Mouse (Mus musculus) adrenal gland, postnatal 14 days (tissue): ENCODE results near the gene Chaf1b. TPM values are rescaled to one million over a fixed set of nuclear protein-coding genes. Genes with fewer than 3 reads are reported as not detected.

Source experiments
- DNase-seq: peaks from one replicate; pipeline ENCODE4 v3.0.0; 2021; ENCODE audit warnings: mixed read lengths
- long read RNA-seq, 2 experiments: library from polyadenylated mRNA; stranded (forward); transcript quantifications; one replicate each; pipeline ENCODE4 v2.0.0; 2021
- total RNA-seq: library from RNA; stranded (reverse); gene quantifications from 2 replicates; pipeline ENCODE4 v1.2.3, GENCODE M21; 2021

Chaf1b gene
- total RNA-seq = 9.3 and 11.1 TPM in 2 replicates
- long read RNA-seq, experiment 1, transcript Chaf1b-201 (14 exons, 1,922 nt) = major isoform, 15 of 19 reads
- long read RNA-seq, experiment 1, partial matches to known transcripts = 1 of 19 reads
- long read RNA-seq, experiment 1, other reads (novel, unspliced or antisense) = 3 of 19 reads
- long read RNA-seq, experiment 2, transcript Chaf1b-201 (14 exons, 1,922 nt) = major isoform, 14 of 18 reads
- long read RNA-seq, experiment 2, partial matches to known transcripts = 2 of 18 reads
- long read RNA-seq, experiment 2, other reads (novel, unspliced or antisense) = 0 of 18 reads

GRCm38 (mm10) chr16:93883423-93884085, at the start of gene Chaf1b:
Gene Chaf1b (plus strand): TSS chr16:93883901.
- DNase-seq = peak; percentile 99

DNA sequence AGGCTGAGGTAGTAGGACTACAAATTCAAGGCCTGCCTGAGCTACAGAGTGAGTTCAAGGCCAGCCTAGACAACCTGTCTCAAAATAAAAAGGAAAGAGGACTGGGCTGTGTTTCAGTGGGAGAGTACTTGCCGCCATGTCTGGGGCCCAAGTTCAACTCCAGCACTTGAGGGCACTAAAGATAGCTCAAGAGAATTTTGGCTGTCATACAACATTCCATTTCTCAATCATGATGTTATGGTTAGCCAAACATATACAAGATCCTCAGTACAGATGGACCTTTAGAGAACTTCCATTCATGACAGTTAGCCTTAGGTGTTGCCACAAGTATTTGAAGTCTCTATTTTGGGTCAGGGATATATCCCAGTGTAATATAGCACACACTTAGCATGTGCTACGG, 49.6 kb upstream of the Chaf1b start:
- DNase-seq = no peak

DNA sequence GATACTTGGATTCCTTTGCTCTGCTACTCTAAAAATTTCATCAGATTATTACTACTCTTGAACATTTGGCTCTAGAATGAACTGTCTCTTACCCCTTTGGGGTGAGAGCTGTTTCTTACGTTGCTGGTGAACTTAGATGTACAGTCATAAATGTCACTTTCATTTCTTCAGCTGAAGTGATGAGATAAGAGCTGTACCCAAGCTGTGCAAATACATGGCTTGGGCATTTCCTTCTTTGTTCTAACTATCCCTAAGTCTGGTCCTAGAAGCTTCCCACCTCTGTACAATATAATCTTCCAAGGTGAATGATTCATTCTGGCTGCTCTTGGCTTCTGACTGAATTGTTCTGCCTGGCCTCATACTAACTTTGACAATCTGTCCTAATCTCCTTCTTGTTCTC, 44.7 kb upstream of the Chaf1b start:
- no peak for DNase-seq

DNA sequence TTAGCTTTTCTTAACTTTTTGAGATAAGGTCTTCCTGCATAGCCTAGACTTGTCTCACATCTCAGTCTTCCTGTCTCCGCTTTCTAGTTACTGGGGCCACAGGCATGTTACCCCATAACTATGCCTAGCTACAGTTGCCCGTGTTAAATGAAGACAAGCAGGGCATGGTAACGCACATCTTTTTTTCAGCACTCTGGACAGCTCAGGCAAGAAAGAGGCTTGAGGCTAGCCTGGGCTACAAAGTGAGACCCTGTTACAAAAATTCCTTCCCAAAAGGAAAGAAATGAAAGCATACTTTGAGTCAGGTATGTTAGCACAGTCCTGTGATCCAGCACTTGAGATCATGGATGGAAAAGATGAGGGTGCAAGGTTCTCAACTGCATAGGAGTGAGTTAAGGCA, 33.2 kb upstream of the Chaf1b start:
- DNase-seq = no peak

- peak; percentile 25 for DNase-seq
Observed at GRCm38 (mm10) chr16:93859967-93860366, 23.7 kb upstream of the Chaf1b start.

DNA sequence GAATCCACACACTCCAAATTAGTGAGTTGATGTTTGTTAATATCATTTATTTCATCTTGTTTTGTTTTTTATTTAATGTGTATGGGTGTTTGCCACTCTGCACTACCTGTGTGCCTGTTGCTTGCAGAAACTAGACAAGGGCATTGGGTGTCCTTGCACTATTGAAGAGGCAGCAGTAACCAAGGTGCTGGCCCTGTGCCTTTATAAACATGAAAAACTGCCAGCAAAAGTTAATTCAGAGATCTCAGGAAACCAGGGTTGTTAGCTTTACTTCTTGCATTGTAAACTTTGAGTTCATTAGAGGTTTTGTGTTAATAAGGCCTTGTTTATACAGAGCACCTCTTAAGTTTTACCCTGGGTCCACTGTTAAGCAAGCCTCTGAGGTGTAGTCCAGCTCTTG, 23.0 kb upstream of the Chaf1b start:
- DNase-seq = peak; percentile 72

DNA sequence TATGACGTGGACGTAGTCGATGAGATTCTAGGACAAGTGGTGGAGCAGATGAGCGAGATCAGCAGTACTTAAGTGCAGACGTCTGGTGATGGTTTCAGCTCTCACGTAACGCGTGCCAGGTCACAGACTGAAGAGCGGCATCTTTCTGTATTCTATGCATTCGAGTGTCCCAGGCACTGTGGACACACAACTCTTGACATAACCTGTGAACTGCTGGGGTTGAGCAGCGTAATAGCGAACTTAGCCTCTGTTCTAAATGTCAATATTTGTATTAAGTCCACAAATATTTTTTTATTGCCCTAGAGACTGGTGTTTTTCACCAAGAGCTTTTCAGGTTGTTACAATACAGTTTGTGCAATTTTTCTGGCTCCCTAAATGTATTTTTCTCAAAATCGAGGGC, 8.9 kb upstream of the Chaf1b start:
- DNase-seq = no peak

- no peak for DNase-seq
Observed at GRCm38 (mm10) chr16:93877612-93878380, 5.9 kb upstream of the Chaf1b start.

DNA sequence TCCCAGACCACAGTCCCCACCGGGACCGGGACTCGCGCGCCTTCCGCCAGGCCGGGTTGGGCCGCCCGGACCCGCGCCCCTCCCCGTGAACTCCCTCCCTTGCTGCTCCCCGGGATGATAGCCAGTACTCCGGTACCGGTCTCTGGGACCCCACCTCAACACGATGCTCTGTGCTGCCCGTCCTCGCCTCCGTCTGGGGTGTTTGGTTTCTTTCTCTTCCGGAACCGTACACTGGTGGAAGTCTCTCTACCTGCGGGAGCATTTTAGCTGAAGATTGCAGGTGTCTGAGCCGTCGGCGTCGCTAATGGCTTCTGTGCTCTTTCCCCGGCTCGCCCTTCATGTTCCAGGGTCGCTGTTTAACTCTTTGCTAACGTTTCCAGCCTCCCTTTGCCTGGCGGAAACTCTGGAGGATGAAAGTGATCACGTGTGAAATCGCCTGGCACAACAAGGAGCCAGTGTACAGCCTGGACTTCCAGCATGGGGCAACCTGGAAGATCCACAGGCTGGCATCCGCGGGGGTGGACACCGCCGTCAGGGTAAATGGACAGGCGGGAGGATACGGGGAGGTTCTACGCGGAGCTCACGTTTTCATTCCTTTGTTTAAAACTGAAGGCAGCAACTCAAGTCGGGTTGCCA, 503 bp downstream of the Chaf1b start:
- DNase-seq = peak; percentile 49

DNA sequence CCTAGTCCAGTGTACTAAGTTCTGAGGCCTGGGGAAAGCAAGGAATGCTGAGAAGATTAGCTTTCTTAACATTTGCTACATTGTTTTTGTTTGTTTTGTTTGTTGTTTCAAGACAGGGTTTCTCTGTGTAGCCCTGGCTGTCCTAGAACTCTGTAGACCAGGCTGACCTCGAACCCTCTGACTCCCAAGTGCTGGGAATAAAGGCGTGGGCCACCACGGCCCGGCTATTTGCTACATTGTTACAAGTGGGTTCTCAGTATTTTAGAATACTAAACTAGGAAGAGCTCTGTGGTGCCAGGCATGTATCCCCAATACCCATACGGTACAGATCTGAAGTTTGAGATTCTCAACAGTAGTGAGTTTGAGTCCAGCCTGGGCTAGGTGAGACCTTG, 1.0 kb downstream of the Chaf1b start:
- DNase-seq = no peak

GRCm38 (mm10) chr16:93888481-93888880, 4.8 kb downstream of the Chaf1b start:
- DNase-seq = no peak

DNA sequence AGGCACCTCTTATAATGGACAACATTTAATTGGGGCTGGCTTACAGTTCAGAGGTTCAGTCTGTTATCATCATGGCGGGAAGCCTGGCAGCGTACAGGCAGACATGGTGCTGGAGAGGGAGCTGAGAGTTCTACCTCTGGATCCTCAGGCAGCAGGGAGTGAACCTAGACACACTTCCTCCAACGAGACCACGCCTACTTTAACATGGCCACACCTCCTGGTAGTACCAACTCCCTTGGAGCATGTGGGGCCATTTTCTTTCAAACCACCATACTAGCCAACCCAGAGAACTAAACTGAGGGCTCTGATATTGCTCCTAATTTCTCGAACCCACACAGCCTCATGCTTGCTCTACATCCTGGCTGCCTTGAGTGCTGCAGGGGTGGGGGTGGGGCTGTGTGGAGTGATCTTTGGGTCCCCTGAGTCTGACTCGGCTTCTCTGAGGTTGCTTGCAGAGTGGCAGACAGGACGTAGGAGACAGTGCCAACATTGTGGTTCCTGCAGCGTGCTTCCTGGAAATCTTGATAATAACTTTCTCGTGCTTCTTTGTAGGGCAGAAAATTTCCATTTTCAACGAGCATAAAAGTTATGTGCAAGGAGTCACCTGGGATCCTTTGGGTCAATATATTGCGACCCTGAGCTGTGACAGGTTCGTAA, 7.4 kb downstream of the Chaf1b start:
- DNase-seq = no peak

DNA sequence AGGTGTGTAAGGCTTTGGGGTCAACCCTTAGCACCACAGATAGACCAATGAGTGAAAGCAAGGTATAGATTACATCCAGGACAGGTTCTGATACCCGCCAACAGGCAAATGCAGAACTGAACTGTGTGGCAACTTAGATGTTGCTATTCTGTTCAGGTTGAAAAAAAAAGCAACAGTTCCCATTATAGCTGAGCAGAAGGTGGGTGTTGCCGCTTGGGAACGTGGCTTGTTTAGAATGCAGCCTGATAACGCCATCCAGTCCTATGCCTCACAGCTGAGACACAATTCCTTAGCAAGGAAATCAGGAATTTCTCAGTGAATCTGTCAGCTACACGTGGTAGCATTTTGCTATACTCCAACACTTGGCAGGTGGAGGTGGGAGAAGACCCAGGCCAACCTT, 9.6 kb downstream of the Chaf1b start:
- DNase-seq = no peak

DNA sequence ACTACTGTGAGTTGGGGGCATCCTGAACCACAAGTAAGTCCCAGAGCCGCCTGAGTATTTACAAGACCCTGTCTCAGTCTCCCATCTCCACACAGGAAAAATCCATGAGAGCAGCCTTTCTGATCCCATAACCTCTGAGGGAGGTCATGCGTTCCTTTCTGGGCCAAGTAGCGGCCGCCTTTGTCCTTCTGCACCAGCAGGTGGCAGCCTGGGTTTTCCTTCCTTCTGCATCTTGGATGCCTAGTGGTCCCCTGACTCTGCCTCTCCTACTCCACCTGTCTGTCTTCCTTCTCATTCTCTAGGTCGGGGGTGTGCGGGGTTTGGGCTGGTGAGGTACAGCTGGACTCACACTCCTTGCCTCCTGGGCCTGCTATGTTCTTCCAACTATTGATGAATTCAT, 19.3 kb downstream of the Chaf1b start:
- DNase-seq = no peak

DNA sequence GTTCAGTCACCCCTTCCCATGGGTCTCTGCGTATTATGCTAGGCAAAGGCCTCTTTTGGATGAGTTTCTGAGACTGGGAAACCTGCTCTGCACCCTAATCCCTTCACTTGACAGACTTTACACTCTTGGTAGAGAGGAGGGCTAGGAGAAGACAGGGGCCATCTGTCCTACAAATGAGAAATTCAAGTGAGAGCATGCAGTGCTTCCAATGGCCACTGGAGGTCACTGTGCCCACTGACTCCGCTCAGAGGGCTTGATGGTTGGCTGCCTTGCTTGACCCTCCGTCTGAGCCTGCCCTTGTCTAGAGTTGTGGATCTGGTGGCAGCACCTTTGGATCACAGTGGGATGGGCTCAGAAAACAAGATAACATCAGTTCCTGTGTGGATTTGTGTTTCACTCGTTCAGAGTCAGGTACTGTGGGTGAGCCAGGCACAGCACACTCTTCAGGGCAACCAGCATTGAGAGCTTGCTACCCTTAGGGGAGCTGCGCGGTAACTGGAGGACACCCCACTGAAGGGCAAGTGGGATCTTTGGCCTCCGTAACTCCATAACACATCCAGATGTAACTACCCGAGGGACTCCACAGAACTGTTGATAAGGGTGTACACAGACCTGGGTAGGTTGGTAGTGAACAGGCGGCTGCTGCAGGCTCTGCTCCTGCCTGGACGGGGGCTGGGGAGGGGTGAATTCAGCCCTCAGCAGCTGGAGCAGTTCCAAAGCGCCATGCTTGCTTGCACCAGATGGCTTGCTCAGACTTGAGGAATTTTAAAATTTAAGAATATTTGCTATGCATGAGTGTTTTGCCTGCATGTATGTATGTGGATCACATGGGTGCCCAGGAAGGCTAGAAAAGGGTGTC, 22.7 kb downstream of the Chaf1b start:
- DNase-seq = peak; percentile 61

DNA sequence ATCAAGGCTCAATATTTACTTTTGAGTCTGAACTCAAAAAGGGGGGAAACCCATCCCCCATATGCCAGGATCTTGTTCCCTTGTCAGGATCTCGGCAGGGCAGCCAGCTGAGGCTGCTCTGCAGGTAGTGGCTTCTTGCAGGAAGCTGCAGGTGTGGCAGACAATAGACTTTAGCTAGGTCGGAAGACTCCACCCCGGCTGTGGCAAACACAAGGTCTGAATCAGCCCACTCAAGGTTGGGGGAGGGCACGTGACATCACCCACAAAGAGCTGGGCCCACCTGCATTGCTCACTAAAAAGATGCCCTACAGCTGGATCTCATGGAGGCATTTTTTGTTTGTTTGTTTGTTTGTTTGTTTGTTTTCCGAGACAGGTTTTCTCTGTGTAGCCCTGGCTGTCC, 24.1 kb downstream of the Chaf1b start:
- no peak for DNase-seq

DNA sequence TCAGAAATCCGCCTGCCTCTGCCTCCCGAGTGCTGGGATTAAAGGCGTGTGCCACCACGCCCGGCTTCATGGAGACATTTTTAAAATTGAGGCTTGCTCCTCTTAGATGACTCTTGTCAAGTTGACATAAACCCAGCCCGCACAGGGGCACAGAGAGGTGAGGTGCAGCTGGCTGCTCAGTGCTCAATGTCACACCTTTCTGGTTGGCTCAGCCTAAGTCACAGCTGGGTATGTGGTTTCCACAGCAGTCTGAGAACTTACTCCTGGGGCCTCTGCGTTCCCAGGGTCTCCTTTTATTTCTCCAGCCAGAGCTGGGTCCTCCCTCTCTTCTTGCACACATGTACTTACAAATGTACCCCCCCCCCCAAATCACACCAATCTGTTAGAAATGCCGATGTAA, 24.5 kb downstream of the Chaf1b start:
- no peak for DNase-seq

- peak; percentile 77 for DNase-seq
Observed at GRCm38 (mm10) chr16:93909936-93910335, 26.2 kb downstream of the Chaf1b start.

DNA sequence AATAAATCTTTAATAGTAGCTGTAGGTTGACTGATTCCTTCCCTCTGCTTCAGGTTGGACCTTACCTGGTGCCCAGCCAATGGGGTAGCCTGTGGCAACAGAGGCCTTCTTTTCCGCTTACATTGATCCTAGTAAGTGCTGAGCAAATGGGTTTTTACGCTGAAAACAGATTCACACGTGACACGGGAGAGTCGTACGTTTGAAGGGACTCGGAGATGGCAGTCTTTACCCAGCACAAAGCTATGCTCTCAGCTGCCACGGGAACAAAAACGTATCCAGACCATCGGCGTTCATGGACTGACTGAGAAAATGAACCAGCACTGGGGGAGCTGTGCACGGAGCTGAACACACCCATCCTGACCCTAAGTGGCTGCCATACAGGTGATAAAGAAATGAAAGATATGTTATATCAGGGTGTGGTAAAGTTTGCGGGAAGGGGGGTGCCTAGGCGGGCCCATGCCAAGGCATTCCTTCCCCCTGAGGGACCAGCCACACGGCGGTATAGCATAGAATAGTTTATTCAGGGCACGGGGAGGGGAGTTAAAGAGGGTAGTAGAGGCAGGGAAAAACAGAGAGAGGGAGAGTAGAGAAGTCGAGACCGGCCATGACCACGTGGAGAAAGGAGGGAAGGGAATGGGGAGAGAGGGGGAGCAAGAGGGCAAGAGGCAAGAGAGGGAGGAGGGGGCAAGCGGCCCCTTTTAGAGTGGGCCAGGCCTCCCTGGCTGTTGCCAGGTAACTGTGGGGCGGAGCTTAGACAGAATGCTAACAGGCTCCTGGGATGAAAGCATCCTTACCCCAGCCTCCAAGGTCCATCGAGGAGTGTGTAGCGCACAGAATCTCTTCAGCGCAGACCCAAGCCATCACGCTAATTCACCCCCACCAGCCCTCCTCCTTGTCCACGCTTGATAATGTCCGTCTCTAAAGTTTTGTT, 27.3 kb downstream of the Chaf1b start:
- DNase-seq = no peak

GRCm38 (mm10) chr16:93912158-93912557, 28.5 kb downstream of the Chaf1b start:
- no peak for DNase-seq
